Mouse (Mus musculus): ENCODE data around the gene Itga11.

GRCm38 (mm10) chr9:62810095-62810494 is 132.5 kb downstream of the Itga11 start:
- TF ChIP-seq CTCF (IDR thresholded peaks at IDR 0.05; ENCODE audit: low read depth) (no peak), EP300 (IDR thresholded peaks at IDR 0.05; ENCODE audit: low read depth) (no peak)

Measured in liver, postnatal 0 days (tissue).